Mouse (Mus musculus) CH12.LX (cell line): Measurements from ENCODE around the gene Atp5b.

ENCODE experiments used
- BHLHE40 ChIP-seq: IDR thresholded peaks from 2 replicates; pipeline ENCODE4 v1.6.1; 2011; ENCODE audit warnings: mild to moderate bottlenecking, low read depth, low read length, improper control_type of control experiment
- CTCF ChIP-seq, 2 experiments: IDR thresholded peaks in 1 of 2; conservative IDR thresholded peaks in 1 of 2; 2 replicates each; pipeline ENCODE4 v1.5.1; 2011 to 2012; ENCODE audit warnings: low read depth in 2 of 2, low read length in 2 of 2, improper control_type of control experiment in 1 of 2, inconsistent platforms in 1 of 2, mild to moderate bottlenecking in 1 of 2, moderate library complexity in 1 of 2
- EP300 ChIP-seq: IDR thresholded peaks from 2 replicates; pipeline ENCODE4 v1.6.1; 2011; ENCODE audit warnings: low read length, improper control_type of control experiment
- HCFC1 ChIP-seq: IDR thresholded peaks from 2 replicates; pipeline ENCODE4 v1.6.1; 2012; ENCODE audit warnings: low read depth, mild to moderate bottlenecking, inconsistent platforms, low read length, improper control_type of control experiment
- MAFK ChIP-seq: IDR thresholded peaks from 2 replicates; pipeline ENCODE4 v1.6.1; 2011; ENCODE audit warnings: low read length, improper control_type of control experiment; ENCODE audit not compliant: insufficient replicate concordance
- MYC ChIP-seq: IDR thresholded peaks from 2 replicates; pipeline ENCODE4 v1.6.1; 2011; ENCODE audit warnings: low read depth, mild to moderate bottlenecking, improper control_type of control experiment, low read length
- NELFE ChIP-seq: IDR thresholded peaks from 2 replicates; pipeline ENCODE4 v1.6.1; 2011; ENCODE audit warnings: low read depth, low read length, improper control_type of control experiment
- POLR2A ChIP-seq: IDR thresholded peaks from 2 replicates; pipeline ENCODE4 v1.6.1; 2011; ENCODE audit warnings: low read depth, mild to moderate bottlenecking, improper control_type of control experiment, low read length
- SMC3 ChIP-seq: IDR thresholded peaks from 2 replicates; pipeline ENCODE4 v1.6.1; 2011; ENCODE audit warnings: low read depth, low read length, improper control_type of control experiment
- ZC3H11A ChIP-seq: IDR thresholded peaks from 2 replicates; pipeline ENCODE4 v1.6.1; 2012; ENCODE audit warnings: low read depth, mild to moderate bottlenecking, inconsistent platforms, low read length, improper control_type of control experiment
- ZKSCAN1 ChIP-seq: IDR thresholded peaks from 2 replicates; pipeline ENCODE4 v1.6.1; 2012; ENCODE audit warnings: low read depth, inconsistent platforms, low read length, improper control_type of control experiment, borderline replicate concordance

DNA sequence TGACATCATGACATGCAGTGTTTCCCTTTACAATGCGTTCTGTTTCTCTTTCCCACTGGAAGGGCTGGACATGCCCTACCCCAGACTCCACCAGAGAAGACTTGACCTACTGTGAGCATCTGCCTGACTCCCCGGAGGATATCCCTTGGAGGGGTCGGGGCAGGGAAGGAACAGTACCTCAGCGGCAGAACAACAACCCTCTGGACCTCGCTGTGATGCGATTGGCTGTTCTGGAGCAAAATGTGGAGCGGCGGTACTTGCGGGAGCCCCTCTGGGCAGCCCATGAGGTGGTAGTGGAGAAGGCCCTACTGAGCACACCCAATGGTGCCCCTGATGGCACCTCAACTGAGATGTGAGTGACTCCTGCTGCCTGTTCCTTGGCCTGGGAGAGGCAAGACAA is 41.8 kb downstream of the Atp5b start:
- TF ChIP-seq ZKSCAN1, result no peak
- no peak for TF ChIP-seq POLR2A
- no peak for TF ChIP-seq NELFE
- no peak for TF ChIP-seq HCFC1
- no peak for TF ChIP-seq ZC3H11A
- TF ChIP-seq MAFK, result no peak
- TF ChIP-seq EP300, result no peak
- TF ChIP-seq CTCF (conservative IDR thresholded peaks at IDR 0.05 in 1 of 2, IDR thresholded peaks at IDR 0.05 in 1 of 2; ENCODE audit: low read depth in 2 of 2, low read length in 2 of 2), result no peak
- no peak for TF ChIP-seq SMC3
- TF ChIP-seq BHLHE40, result no peak
- TF ChIP-seq MYC, result no peak
